Mouse (Mus musculus) ES-CJ7 (cell line): ENCODE measurements at regions not wholly inside any gene's neighbourhood (a gene's known extent, or its start where the extent isn't known, plus 50 kb on each side); places are given as distances from the start of the nearest gene placed in this dataset.

ENCODE experiments used
- DNase-seq: peaks from one replicate; pipeline ENCODE4 v3.0.0; 2011; ENCODE audit warnings: low read depth, low spot score

DNA sequence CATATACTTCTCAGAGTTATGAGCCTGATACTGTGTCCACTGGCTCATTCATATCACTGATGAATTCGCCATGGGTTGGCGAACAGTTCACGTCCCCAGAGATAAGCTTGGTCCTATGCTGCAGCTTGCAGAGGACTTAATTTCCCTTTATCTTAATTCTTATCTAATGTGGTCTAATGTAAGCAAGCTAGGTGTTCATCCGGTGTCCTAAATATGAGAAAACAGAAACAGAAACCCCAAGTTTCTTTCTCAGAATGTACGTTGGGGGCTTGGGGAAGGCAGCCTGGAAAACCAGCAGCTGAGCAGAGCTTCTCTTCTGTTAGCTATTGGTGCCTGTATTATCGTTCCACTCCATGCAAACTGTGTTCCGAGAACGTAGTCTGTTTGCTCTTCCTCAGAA, 170.1 kb downstream of the 1700064H15Rik start:
- DNase-seq: no peak

- no peak for DNase-seq
Measured at GRCm38 (mm10) chr3:19457431-19457830, 171.0 kb downstream of the 1700064H15Rik start.

DNA sequence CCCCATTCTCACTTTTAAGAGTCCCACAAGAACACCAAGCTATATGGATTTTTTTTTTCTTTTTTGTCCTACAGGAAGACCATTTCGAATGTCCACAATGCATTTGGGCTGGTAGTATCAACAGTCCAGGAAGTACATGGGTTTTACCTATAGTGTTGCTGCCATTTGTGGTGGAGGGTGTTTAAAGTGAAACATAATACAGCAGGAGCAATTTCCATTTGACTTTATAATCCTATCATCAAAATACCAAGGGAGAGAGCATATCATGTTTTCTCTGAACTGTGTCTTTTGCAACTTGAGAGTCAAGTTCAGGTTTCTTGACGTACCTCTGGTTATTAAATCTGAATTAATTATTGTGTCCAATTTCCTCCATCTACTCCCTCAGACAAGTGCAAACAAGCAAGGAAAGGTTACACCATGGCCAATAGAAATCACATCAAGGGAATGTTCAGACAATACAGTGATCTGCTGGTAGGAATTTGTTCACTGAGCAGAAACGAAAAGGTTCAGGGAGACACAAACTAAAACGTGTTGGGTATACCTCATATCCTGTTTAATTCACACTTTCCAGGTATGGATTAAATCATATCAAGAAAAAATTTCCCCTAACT, 172.5 kb downstream of the 1700064H15Rik start:
- DNase-seq: no peak

- peak; percentile 42 for DNase-seq
Measured at GRCm38 (mm10) chr3:19451022-19451421, 177.5 kb downstream of the 1700064H15Rik start.

DNA sequence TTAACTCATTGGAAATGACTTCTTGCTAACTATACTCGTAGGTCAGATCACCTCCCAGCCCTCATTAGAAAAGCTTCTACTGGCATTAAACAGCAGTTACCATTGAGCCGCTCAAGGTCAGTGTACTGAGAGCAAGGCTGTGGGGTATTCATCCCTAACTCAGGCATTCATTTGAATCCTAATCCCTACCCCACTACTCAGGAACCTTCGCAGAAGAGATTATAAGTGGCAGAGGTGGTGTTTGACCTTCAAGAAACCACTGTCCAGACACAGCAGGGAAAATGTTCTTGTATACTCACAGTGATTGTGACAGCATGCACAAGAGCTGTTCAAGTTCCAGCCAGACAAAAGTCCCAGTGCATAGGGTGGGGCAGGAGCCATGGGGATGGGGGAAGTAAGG, 179.5 kb downstream of the 1700064H15Rik start:
- DNase-seq: peak; percentile 63

DNA sequence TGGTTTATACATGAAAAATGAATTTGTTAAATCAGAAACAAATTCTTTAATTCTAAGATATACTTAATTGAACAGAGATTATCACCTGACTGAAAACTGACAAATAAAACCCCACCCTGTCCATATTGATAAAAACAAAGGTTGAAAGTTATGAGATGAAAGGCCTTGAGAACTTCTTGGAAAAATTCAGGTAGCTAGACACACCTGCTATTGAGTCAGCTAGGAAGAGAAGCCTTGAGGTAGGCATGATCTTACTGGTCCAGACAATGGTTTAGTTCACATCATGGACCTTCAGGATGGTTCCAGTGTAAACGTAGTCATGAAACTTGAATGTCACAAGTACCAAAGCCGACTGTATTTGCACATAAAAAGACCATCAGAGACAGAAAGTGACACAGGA, 180.3 kb downstream of the 1700064H15Rik start:
- DNase-seq: no peak

DNA sequence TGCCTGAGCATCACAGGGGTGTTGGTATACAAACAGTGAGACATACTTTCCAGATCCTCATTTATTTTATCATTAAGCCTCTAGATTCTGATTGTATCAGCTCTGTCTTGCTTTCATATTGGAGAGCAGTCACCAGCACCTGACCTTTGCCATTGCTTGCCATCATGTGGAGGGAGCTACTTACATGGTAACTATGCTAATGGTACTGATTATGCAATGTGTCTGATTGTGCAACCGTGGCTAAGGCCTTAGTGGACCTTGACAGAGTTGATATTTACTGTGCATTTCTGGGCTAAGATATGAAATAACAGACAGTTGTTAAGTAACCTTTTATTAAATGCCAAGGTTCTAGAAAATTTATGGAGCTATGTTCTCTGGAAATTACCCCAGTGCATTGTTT, 180.7 kb downstream of the 1700064H15Rik start:
- no peak for DNase-seq

- no peak for DNase-seq
Measured at GRCm38 (mm10) chr3:19444914-19445313, 183.6 kb downstream of the 1700064H15Rik start.

GRCm38 (mm10) chr3:19441827-19442226, 186.7 kb downstream of the 1700064H15Rik start:
- no peak for DNase-seq

GRCm38 (mm10) chr3:19430159-19430558, 198.3 kb downstream of the 1700064H15Rik start:
- DNase-seq: no peak

- no peak for DNase-seq
Measured at GRCm38 (mm10) chr3:19429422-19430076, 198.9 kb downstream of the 1700064H15Rik start.

DNA sequence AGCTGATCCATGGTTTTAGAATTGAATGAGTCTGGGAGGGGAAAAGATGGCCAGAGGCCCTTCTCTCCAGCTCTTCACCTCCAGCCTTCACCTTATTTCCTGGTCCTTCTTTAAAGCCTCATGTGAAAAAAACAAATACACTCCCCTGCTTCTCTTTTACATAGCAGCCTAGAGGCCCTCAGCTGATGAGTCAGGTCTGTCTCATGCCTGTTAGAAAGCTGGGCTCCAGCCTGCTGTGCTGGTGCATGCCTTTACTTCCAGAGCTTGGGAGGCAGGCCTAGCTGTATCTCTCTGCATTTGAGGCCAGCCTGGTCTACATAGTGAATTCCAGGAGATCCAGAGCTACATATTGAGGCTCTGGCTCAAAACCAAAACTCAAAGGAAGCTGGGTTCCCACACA, 199.5 kb downstream of the 1700064H15Rik start:
- no peak for DNase-seq

- DNase-seq: no peak
Measured at GRCm38 (mm10) chr3:19426130-19426556, 202.3 kb downstream of the 1700064H15Rik start.

DNA sequence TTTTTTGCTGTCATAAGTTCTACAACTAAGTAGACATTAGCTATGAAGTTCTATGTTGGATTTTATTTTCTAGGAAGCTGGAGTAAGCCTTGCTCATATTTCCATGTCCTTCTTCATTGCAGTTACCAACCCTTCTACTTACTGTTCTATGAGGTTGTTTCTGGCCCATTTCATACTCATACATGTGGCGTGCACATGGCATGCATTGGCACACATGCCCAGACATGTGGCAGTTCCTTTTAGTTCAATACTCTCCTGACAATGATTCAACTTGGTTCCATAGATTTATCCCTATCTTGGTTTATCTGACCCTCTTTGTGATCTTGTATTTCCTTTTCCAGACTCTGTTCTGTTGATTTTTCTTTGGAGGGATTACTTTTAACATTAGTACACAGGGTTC, 203.2 kb downstream of the 1700064H15Rik start:
- DNase-seq: no peak

- no peak for DNase-seq
Measured at GRCm38 (mm10) chr3:19424384-19424783, 204.1 kb downstream of the 1700064H15Rik start.

- DNase-seq: no peak
Measured at GRCm38 (mm10) chr3:19421430-19421944, 207.0 kb downstream of the 1700064H15Rik start.

DNA sequence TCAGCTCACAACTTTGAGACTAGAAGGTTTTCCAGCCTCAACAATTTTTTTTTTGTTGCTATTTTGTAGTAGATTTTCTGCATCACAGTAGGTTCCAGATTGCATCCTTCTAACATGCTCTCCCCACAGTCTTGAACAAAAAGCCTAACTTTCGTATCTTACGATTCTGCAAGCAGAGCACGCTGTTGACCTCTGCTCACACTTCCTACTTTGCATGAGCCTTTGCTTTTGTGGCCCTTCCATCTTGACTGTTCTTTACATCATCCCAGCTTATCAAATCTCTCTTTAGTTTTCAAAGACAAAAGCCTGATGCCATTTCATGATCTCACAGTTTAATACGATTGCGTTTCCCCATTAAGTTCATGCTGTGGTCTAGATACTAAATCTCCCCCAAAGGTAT, 207.6 kb downstream of the 1700064H15Rik start:
- DNase-seq: no peak

DNA sequence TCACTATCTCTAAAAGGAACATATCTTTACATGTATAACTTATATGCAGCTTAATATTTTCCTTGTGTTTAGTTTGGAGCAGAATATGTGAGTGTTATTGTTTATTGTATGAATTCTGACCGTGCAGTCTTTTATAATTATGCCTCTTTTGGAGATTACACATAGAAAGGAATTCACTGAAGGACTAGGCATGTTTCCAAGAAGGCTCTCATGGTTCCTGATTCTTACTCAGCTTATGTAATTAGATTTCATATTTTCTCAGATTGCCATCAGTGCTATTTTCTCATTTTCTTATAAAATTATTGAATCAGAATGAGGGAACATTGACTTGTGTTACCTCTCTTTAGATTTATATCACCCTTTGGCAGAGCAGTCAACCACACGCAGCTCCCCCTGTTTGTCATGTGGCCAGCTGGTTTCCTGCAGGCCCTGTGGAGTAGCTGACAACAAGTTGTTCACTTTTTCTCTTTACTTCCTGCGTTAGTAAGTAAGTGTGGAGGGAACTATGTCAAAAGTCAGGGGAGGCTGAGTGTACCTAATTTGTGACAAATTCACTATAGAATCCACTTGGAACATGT, 217.4 kb downstream of the 1700064H15Rik start:
- DNase-seq: no peak

DNA sequence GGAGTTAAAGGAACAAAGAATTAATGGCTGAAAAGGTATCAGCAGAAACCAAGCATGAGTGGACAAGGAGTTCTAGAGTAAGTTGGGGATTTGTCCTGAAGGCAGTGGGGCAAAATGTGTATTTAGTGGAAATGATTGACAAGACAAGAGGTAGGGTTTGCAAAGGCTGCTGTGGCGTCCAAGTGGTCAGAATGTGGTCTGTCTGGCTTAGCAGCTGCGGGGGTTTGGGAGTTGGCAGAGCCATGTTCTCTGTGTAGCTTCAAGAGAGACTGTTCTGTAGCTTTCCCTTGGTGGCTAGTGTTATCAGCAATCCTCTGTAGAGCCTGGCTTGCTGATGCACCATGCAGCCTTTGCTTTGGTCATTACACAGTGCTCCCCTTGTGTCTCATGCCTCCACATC, 220.2 kb downstream of the 1700064H15Rik start:
- no peak for DNase-seq

GRCm38 (mm10) chr3:19407591-19408090, 220.8 kb downstream of the 1700064H15Rik start:
- no peak for DNase-seq

GRCm38 (mm10) chr3:19406351-19407151, 221.9 kb downstream of the 1700064H15Rik start:
- DNase-seq: no peak

- DNase-seq: no peak
Measured at GRCm38 (mm10) chr3:19385675-19386074, 242.8 kb downstream of the 1700064H15Rik start.
